Mouse (Mus musculus): ENCODE results near the gene Zscan21. TPM values are rescaled to one million over a fixed set of nuclear protein-coding genes. Genes with fewer than 3 reads are reported as not detected.

Zscan21 gene
- polyA plus RNA-seq (2015; fragmentation: Nextera tagmentation; extraction: Ambion mirVana), result 54.0 and 58.1 TPM in 2 replicates

DNA sequence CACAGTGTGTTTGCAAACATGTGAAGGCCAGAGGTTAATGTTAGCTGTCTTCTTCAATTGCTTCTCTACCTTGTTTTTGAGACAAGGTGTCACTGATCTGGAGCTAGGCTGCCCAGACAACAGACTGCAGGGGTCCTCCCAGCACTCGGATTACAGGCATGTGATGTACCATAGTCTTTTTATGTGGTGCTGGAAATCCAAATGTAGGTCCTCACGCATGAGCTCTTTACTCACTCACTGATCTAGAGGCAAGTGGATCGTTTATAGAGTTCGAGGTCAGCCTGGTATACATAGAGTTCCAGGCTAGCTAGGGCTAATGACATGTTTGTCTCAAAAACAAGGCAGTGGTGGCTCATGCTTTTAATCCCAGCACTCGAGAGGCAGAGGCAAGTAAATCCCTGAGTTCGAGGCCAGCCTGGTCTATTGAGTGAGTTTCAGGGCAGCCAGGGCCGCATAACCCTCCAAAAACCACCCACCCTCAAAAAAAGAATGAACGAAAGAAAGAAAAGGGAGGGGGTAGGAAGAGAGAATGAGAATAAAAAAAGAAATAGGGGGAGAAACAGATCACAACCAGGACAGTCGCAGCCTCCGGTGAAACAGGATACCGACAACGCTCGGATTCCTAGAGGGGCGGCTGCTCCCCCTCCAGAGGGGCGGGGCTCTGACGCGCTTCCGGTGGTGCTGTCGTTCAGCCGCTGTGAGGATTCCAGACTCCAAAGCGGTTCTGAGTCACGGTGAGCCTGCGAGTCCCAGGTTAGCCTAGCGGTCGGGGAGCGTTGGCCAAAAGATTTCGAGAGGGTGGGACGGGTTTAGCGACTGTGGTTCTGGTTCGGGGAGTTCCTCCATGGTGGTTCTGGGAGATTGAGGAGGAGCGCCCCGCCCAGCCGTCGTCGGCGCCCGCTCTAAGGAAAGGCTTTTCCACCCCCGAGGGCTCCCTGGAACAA is at the start of gene Zscan21:
TSS of gene Zscan21 (plus strand) at position 649 of the 944 bp plus-strand sequence.
- 5% methylated on average over 38 of the region's 38 CpGs for WGBS

DNA sequence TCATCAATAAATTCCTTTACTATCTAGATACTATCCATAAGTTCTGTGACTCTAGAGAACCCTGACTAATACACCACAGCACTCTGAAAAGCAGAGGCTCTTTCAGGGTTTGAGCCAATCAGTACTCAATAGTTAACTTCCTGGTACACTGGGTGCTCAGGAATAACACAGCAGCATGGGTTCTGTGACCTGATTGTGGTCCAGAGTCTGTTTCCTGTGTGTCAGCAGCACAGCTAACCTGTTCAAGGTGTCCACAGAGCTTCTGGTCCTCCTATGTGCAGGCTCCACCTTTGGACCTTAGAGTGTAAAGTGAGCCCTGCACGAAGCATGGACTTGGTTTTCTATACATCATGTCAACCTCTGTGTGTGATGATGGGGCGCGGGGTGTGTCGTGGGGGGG is 42.9 kb upstream of the Zscan21 start:
- no peak for ATAC-seq (ENCODE audit: insufficient number of reproducible peaks, low FRiP score, low TSS enrichment, low read depth)
- H3K4me2 ChIP-seq (replicated peaks), result no peak overlapping the region
- no peaks in the 10 kb centered on the region for H3K9me3 ChIP-seq (replicated peaks)
- no peaks in the 10 kb centered on the region for H3K4me1 ChIP-seq
- no peaks in the 10 kb centered on the region for H3K36me3 ChIP-seq
- no peak overlapping the region for H3K9ac ChIP-seq
- no peaks in the 10 kb centered on the region for H3K27me3 ChIP-seq
- WGBS, result 90% methylated on average over 4 of the region's 4 CpGs
- H3K27ac ChIP-seq (replicated peaks), result no peak overlapping the region
- H3K4me3 ChIP-seq (replicated peaks), result no peak overlapping the region

More for the DNA sequence above, at the start of gene Zscan21:
- Histone ChIP-seq H3K27ac (replicated peaks) (peak within 1 kb of the TSS; percentile 98), H3K27me3 (no peaks in the 10 kb centered on the region), H3K9ac (peak within 1 kb of the TSS; percentile 55), H3K4me3 (replicated peaks) (peak within 1 kb of the TSS; percentile 75), H3K4me1 (peaks cover 13% of the 10 kb centered on the region), H3K4me2 (replicated peaks) (peak within 1 kb of the TSS; percentile 58), H3K9me3 (replicated peaks) (no peaks in the 10 kb centered on the region), H3K36me3 (peaks cover 4% of the 10 kb centered on the region; the same call in 1 of the 2 replicates)
- peak; percentile 93 for ATAC-seq (ENCODE audit: insufficient number of reproducible peaks, low FRiP score, low TSS enrichment, low read depth)

DNA sequence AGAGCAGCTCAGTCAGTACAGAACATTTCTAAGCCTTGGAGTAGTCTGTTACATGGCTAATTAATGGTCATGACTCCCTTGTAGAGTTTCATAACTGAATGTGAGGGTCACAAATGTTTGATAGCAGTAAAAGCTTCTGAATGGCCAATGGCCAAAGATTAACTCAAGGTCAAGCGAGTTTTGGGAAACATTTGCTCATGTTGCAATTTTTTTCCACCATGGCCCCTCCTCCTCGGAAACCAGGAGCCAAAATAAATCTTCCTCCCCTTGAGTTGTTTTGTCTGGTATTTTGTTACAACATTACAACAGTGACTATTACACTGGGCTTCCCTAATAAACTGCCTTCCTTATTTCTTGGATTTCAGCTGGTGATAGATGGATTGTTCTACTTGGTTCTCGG is 41.0 kb upstream of the Zscan21 start:
- 70% methylated on average over 3 of the region's 3 CpGs for WGBS
- H3K9me3 ChIP-seq (replicated peaks), result no peaks in the 10 kb centered on the region
- H3K27me3 ChIP-seq, result no peaks in the 10 kb centered on the region
- no peak overlapping the region for H3K9ac ChIP-seq
- no peak overlapping the region for H3K4me3 ChIP-seq (replicated peaks)
- no peaks in the 10 kb centered on the region for H3K36me3 ChIP-seq
- no peaks in the 10 kb centered on the region for H3K4me1 ChIP-seq
- H3K4me2 ChIP-seq (replicated peaks), result no peak overlapping the region
- ATAC-seq (ENCODE audit: insufficient number of reproducible peaks, low FRiP score, low TSS enrichment, low read depth), result no peak
- H3K27ac ChIP-seq (replicated peaks), result no peak overlapping the region

DNA sequence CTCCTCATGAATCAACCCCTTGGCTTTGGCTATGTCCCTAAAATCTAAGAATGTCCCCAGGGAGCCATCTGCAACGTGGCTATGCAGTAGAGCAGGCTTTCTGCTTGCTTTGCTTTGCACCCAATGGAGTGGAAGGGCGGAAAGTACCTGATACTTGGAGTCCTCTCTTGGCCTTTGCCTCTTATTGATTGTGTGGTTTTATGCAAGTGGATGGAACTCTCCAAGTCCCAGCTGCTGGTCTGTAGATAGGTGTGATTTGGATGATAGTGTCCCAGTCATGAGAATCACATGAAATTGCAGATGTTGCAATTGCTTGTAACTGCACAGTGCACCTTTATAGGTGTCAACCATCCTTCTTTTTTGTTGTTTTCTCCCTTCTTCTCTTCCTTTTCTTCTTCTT is 40.6 kb upstream of the Zscan21 start:
- Histone ChIP-seq H3K27ac (replicated peaks) (no peak overlapping the region), H3K27me3 (no peaks in the 10 kb centered on the region), H3K4me3 (replicated peaks) (no peak overlapping the region), H3K9ac (no peak overlapping the region), H3K4me1 (no peaks in the 10 kb centered on the region), H3K9me3 (replicated peaks) (no peaks in the 10 kb centered on the region), H3K4me2 (replicated peaks) (no peak overlapping the region), H3K36me3 (no peaks in the 10 kb centered on the region)
- 63% methylated on average over 2 of the region's 2 CpGs for WGBS
- ATAC-seq (ENCODE audit: insufficient number of reproducible peaks, low FRiP score, low TSS enrichment, low read depth), result no peak

DNA sequence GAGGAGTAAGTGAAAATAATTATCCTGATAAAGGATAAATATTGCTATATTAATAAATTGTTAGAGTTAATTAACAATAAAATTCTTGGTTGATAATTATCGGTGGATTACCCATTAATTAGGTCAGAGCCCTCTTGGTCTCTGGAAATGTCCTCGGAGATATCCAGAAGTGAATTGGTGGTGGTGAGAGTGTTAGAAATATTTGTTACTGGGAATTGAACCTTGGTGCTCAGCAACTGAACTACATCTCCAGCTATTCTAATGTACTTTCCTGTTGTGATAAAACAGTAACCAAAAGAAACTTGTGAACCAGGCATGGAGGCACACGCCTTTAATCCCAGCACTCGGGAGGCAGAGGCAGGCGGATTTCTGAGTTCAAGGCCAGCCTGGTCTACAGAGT is 36.2 kb upstream of the Zscan21 start:
- no peak overlapping the region for H3K4me2 ChIP-seq (replicated peaks)
- no peaks in the 10 kb centered on the region for H3K36me3 ChIP-seq
- no peaks in the 10 kb centered on the region; the same call in 1 of the 2 replicates for H3K27me3 ChIP-seq
- no peak overlapping the region for H3K4me3 ChIP-seq (replicated peaks)
- 87% methylated on average over 5 of the region's 5 CpGs for WGBS
- no peak for ATAC-seq (ENCODE audit: insufficient number of reproducible peaks, low FRiP score, low TSS enrichment, low read depth)
- H3K4me1 ChIP-seq, result no peaks in the 10 kb centered on the region
- H3K27ac ChIP-seq (replicated peaks), result no peak overlapping the region
- H3K9ac ChIP-seq, result no peak overlapping the region
- no peaks in the 10 kb centered on the region for H3K9me3 ChIP-seq (replicated peaks)

DNA sequence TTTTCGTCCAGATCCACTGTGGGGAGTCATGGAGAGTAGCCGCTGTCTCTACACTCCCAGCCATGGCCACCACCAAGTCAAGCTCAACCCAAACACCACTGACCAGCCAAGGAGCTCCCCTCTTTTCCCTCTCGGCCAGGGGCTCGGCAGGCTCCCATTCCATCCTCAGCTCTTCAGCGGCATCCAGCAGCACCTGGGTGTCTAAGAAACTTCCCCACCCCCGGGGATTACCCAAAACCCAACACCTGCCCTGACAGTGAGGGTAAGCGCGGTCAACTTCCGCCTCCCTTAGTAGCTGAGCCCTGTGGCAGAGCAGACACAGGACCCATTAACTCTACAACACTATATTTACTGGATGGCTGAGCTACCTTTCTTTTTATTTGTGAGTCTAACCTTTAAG is 35.3 kb upstream of the Zscan21 start:
- 83% methylated on average over 9 of the region's 9 CpGs for WGBS
- no peak for ATAC-seq (ENCODE audit: insufficient number of reproducible peaks, low FRiP score, low TSS enrichment, low read depth)
- Histone ChIP-seq H3K27me3 (no peaks in the 10 kb centered on the region; the same call in 1 of the 2 replicates), H3K9me3 (replicated peaks) (no peaks in the 10 kb centered on the region), H3K4me2 (replicated peaks) (no peak overlapping the region), H3K27ac (replicated peaks) (no peak overlapping the region), H3K9ac (no peak overlapping the region), H3K36me3 (no peaks in the 10 kb centered on the region), H3K4me1 (peaks cover under 1% of the 10 kb centered on the region; the same call in 1 of the 2 replicates), H3K4me3 (replicated peaks) (no peak overlapping the region)

DNA sequence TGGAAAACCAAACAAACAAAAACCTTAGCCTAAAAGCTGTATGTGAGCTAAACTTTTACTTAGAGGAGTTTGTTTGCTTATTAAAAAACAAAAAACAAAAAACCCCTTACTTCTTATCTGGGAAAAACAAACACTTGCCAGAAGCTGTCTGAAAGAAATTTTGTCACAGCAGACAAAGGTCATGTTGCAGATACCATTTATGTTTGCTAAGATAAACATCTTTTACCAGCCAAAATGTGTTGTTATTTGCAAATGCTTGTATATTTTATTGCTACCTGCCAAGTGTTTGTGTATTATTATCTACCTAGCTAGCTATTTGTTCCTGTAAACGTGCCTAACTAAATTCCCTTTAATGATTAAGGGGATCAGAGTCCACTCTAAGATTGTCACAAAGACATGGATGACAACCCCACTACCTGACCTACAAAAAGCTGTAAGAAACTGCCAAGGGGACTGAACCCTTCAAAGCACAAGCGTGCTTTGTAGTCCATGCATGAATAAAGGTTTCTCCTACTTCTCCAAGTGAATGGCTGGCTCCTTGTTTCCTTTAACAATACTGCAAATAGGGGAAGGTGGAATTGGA is 33.3 kb upstream of the Zscan21 start:
- H3K36me3 ChIP-seq, result peaks cover 4% of the 10 kb centered on the region; the same call in 1 of the 2 replicates
- no peak overlapping the region for H3K27ac ChIP-seq (replicated peaks)
- H3K4me2 ChIP-seq (replicated peaks), result no peak overlapping the region
- no peaks in the 10 kb centered on the region for H3K9me3 ChIP-seq (replicated peaks)
- 70% methylated on average over 2 of the region's 2 CpGs for WGBS
- no peaks in the 10 kb centered on the region; the same call in 1 of the 2 replicates for H3K27me3 ChIP-seq
- no peak overlapping the region for H3K9ac ChIP-seq
- H3K4me3 ChIP-seq (replicated peaks), result no peak overlapping the region
- peaks cover 8% of the 10 kb centered on the region; the same call in 1 of the 2 replicates for H3K4me1 ChIP-seq
- no peak for ATAC-seq (ENCODE audit: insufficient number of reproducible peaks, low FRiP score, low TSS enrichment, low read depth)

DNA sequence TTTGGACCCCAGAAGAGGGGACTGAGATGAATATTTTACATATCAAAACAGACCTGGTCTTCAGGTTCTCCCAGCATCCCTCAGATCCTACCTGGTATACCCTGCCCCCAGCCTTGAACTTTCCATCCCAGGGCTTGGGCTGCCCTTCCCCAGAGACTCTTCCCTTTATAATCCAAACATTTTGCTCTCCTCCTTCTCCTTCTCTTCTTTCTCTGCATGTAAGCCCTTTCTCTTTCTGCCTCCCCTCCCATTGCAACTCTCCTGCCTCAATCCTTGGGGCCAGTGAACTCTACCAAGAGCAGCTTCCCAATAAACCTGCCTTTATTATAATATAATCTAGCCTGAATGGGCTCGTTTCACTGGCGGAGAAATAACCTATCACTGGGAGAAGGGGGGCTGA is 32.8 kb upstream of the Zscan21 start:
- H3K9ac ChIP-seq, result no peak overlapping the region
- H3K4me2 ChIP-seq (replicated peaks), result no peak overlapping the region
- WGBS, result 93% methylated on average over 2 of the region's 2 CpGs
- no peaks in the 10 kb centered on the region; the same call in 1 of the 2 replicates for H3K27me3 ChIP-seq
- H3K36me3 ChIP-seq, result peaks cover 4% of the 10 kb centered on the region; the same call in 1 of the 2 replicates
- H3K4me3 ChIP-seq (replicated peaks), result no peak overlapping the region
- H3K27ac ChIP-seq (replicated peaks), result no peak overlapping the region
- H3K4me1 ChIP-seq, result peaks cover 8% of the 10 kb centered on the region; the same call in 1 of the 2 replicates
- ATAC-seq (ENCODE audit: insufficient number of reproducible peaks, low FRiP score, low TSS enrichment, low read depth), result no peak
- no peaks in the 10 kb centered on the region for H3K9me3 ChIP-seq (replicated peaks)

DNA sequence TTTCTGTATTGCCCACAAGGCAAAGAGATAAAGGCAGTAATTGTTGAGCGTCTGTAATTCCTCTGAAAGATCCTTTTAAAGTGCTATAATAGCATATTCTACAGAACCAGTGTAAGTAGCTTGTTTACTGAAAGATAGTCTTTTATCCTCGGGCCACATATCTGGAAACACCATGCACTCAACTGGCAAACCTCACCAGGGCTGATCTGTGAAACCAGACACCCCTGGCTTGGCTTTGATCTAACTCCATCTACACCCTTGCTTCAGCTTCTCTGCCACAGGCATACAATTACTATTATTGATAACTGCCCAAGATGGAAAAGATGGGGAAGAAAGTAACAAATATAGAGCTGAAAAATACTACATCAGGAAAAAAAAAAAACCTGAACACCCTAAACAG is 32.2 kb upstream of the Zscan21 start:
- Histone ChIP-seq H3K27ac (replicated peaks) (no peak overlapping the region), H3K36me3 (peaks cover 4% of the 10 kb centered on the region; the same call in 1 of the 2 replicates), H3K4me2 (replicated peaks) (peak overlapping the region; percentile 37), H3K27me3 (no peaks in the 10 kb centered on the region; the same call in 1 of the 2 replicates), H3K4me1 (peaks cover 8% of the 10 kb centered on the region; the same call in 1 of the 2 replicates), H3K4me3 (replicated peaks) (peak overlapping the region; percentile 99), H3K9ac (no peak overlapping the region), H3K9me3 (replicated peaks) (no peaks in the 10 kb centered on the region)
- 56% methylated on average over 2 of the region's 2 CpGs for WGBS
- ATAC-seq (ENCODE audit: insufficient number of reproducible peaks, low FRiP score, low TSS enrichment, low read depth), result no peak

DNA sequence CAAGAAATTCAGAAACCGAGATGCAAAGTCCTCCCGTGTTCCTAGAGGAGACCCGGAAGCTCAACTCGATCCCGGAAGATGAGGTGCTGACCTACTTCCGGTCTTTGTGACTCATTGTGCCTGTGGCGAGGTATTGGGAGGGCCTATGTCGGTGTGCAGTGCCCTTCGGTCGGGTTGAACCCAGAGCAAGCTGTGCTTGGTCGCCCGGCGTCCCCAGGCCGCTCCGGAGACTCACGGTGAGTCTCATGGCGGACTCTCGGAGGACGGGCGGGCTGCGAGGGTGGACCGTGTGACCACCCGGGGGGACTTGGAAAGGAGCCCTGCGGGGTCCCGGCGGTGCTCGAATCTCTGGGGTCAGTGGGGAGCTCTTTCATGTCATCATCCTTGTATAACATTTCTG is 31.7 kb upstream of the Zscan21 start, which contains the start of gene Zkscan1:
TSS of gene Zkscan1 (plus strand) at position 89 of the 400 bp plus-strand sequence.
- Histone ChIP-seq H3K36me3 (peaks cover 4% of the 10 kb centered on the region; the same call in 1 of the 2 replicates), H3K4me2 (replicated peaks) (peak within 1 kb of the TSS; percentile 59), H3K27me3 (no peaks in the 10 kb centered on the region; the same call in 1 of the 2 replicates), H3K4me1 (peaks cover 8% of the 10 kb centered on the region; the same call in 1 of the 2 replicates), H3K27ac (replicated peaks) (peak within 1 kb of the TSS; percentile 81), H3K4me3 (replicated peaks) (peak within 1 kb of the TSS; percentile 99), H3K9ac (peak within 1 kb of the TSS; percentile 98), H3K9me3 (replicated peaks) (no peaks in the 10 kb centered on the region)
- under 1% methylated on average over 27 of the region's 27 CpGs for WGBS
- ATAC-seq (ENCODE audit: insufficient number of reproducible peaks, low FRiP score, low TSS enrichment, low read depth), result peak; percentile 90

DNA sequence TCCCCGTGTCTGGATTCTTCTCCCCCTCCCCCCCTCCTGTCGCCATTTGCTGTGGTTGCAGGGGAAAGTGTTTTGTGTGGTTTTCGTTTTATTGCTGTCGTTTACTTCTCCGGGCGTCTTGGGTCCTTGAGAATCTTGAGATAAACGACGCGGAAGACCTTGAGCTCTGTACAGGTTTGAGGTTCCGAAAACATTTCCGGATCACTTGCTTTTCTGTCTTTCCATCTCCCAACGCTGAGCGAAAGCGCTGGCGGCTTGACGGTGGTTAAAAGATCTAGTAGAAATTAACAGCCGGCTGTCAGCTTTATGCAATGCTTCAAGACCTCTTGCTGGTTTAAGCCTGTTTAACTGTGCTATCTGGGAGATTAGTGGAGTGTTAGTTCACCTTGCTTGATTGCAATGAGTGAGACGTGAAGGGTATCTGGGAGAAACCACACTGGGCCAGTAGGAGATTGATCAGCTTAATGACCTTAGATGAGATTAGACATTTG is 31.2 kb upstream of the Zscan21 start:
- WGBS, result under 1% methylated on average over 18 of the region's 18 CpGs
- Histone ChIP-seq H3K27ac (replicated peaks) (peak overlapping the region; percentile 81), H3K4me1 (peaks cover 8% of the 10 kb centered on the region; the same call in 1 of the 2 replicates), H3K36me3 (peaks cover 4% of the 10 kb centered on the region; the same call in 1 of the 2 replicates), H3K4me3 (replicated peaks) (peak overlapping the region; percentile 99), H3K27me3 (no peaks in the 10 kb centered on the region; the same call in 1 of the 2 replicates), H3K9ac (peak overlapping the region; percentile 98), H3K9me3 (replicated peaks) (no peaks in the 10 kb centered on the region), H3K4me2 (replicated peaks) (peak overlapping the region; percentile 59)
- ATAC-seq (ENCODE audit: insufficient number of reproducible peaks, low FRiP score, low TSS enrichment, low read depth), result no peak
